Mouse (Mus musculus): ENCODE measurements around the gene Cckar.

- no peak for TF ChIP-seq CTCF (IDR thresholded peaks at IDR 0.05; ENCODE audit: low read depth, low read length)
- no peak for TF ChIP-seq POLR2A (IDR thresholded peaks at IDR 0.05; ENCODE audit: borderline replicate concordance, low read depth, low read length)
These were observed 23.6 kb downstream of the Cckar start for GRCm38 (mm10) chr5:53683916-53684315.
